Mouse (Mus musculus): Measurements from ENCODE around the gene Itpr2. TPM values are rescaled to one million over a fixed set of nuclear protein-coding genes. Genes with fewer than 3 reads are reported as not detected.
A peak's percentile ranks its signal among the peaks of the same experiment; 100 is the strongest.

The Itpr2 gene
- polyA plus RNA-seq, 1 experiment = 1.5 TPM

GRCm38 (mm10) chr6:146458436-146458835, 43.6 kb downstream of the Itpr2 start:
- Histone ChIP-seq H3K36me3 (replicated peaks; ENCODE audit: low read length) (peaks cover 22% of the 10 kb centered on the region), H3K4me3 (replicated peaks) (no peak overlapping the region), H3K9me3 (no peaks in the 10 kb centered on the region), H3K27me3 (replicated peaks) (no peaks in the 10 kb centered on the region), H3K4me1 (peaks cover 87% of the 10 kb centered on the region)
- TF ChIP-seq FLI1 (IDR thresholded peaks at IDR 0.05; ENCODE audit: low read length) (no peak), GATA1 (IDR thresholded peaks at IDR 0.05; ENCODE audit: borderline replicate concordance, low read length) (no peak)

- no peak for TF ChIP-seq FLI1 (IDR thresholded peaks at IDR 0.05; ENCODE audit: low read length)
- no peak for TF ChIP-seq GATA1 (IDR thresholded peaks at IDR 0.05; ENCODE audit: borderline replicate concordance, low read length)
- H3K9me3 ChIP-seq = no peaks in the 10 kb centered on the region
- peaks cover 88% of the 10 kb centered on the region for H3K4me1 ChIP-seq
- H3K36me3 ChIP-seq (replicated peaks; ENCODE audit: low read length) = peaks cover 19% of the 10 kb centered on the region
- H3K27me3 ChIP-seq (replicated peaks) = no peaks in the 10 kb centered on the region
- H3K4me3 ChIP-seq (replicated peaks) = no peak overlapping the region
These were observed 45.3 kb downstream of the Itpr2 start for GRCm38 (mm10) chr6:146456741-146457140.

- Histone ChIP-seq H3K4me3 (replicated peaks) (peak overlapping the region; percentile 81), H3K9me3 (no peaks in the 10 kb centered on the region), H3K27me3 (replicated peaks) (no peaks in the 10 kb centered on the region), H3K4me1 (peaks cover 84% of the 10 kb centered on the region), H3K36me3 (replicated peaks; ENCODE audit: low read length) (peaks cover 11% of the 10 kb centered on the region)
- TF ChIP-seq FLI1 (IDR thresholded peaks at IDR 0.05; ENCODE audit: low read length) (no peak), GATA1 (IDR thresholded peaks at IDR 0.05; ENCODE audit: borderline replicate concordance, low read length) (0 out of 3 replicates have a peak, but pooled peaks have one; percentile 14)
These were observed 47.2 kb downstream of the Itpr2 start for GRCm38 (mm10) chr6:146454520-146455511.

GRCm38 (mm10) chr6:146452474-146452873, 49.5 kb downstream of the Itpr2 start:
- H3K9me3 ChIP-seq = no peaks in the 10 kb centered on the region
- no peak for TF ChIP-seq GATA1 (IDR thresholded peaks at IDR 0.05; ENCODE audit: borderline replicate concordance, low read length)
- no peak overlapping the region for H3K4me3 ChIP-seq (replicated peaks)
- peaks cover 5% of the 10 kb centered on the region for H3K36me3 ChIP-seq (replicated peaks; ENCODE audit: low read length)
- H3K4me1 ChIP-seq = peaks cover 61% of the 10 kb centered on the region
- no peaks in the 10 kb centered on the region for H3K27me3 ChIP-seq (replicated peaks)

- peaks cover 29% of the 10 kb centered on the region for H3K4me1 ChIP-seq
- TF ChIP-seq GATA1 (IDR thresholded peaks at IDR 0.05; ENCODE audit: borderline replicate concordance, low read length) (no peak), FLI1 (IDR thresholded peaks at IDR 0.05; ENCODE audit: low read length) (no peak)
- H3K36me3 ChIP-seq (replicated peaks; ENCODE audit: low read length) = peaks cover 10% of the 10 kb centered on the region
These were observed 55.9 kb downstream of the Itpr2 start for GRCm38 (mm10) chr6:146446032-146446704.

GRCm38 (mm10) chr6:146439826-146440225, 62.2 kb downstream of the Itpr2 start:
- H3K9me3 ChIP-seq = no peaks in the 10 kb centered on the region
- H3K4me1 ChIP-seq = peaks cover 44% of the 10 kb centered on the region
- peaks cover 5% of the 10 kb centered on the region for H3K36me3 ChIP-seq (replicated peaks; ENCODE audit: low read length)
- TF ChIP-seq FLI1 (IDR thresholded peaks at IDR 0.05; ENCODE audit: low read length) (no peak), GATA1 (IDR thresholded peaks at IDR 0.05; ENCODE audit: borderline replicate concordance, low read length) (no peak)
- H3K27me3 ChIP-seq (replicated peaks) = no peaks in the 10 kb centered on the region
- H3K4me3 ChIP-seq (replicated peaks) = peak overlapping the region; percentile 62

More at GRCm38 (mm10) chr6:146446032-146446704, 55.9 kb downstream of the Itpr2 start:
- Histone ChIP-seq H3K27me3 (replicated peaks) (no peaks in the 10 kb centered on the region), H3K9me3 (no peaks in the 10 kb centered on the region), H3K4me3 (replicated peaks) (peak overlapping the region; percentile 34)

- Histone ChIP-seq H3K4me1 (peaks cover 47% of the 10 kb centered on the region), H3K4me3 (replicated peaks) (peak overlapping the region; percentile 19), H3K9me3 (no peaks in the 10 kb centered on the region), H3K36me3 (replicated peaks; ENCODE audit: low read length) (peaks cover 9% of the 10 kb centered on the region), H3K27me3 (replicated peaks) (no peaks in the 10 kb centered on the region)
- no peak for TF ChIP-seq GATA1 (IDR thresholded peaks at IDR 0.05; ENCODE audit: borderline replicate concordance, low read length)
- TF ChIP-seq FLI1 (IDR thresholded peaks at IDR 0.05; ENCODE audit: low read length) = no peak
These were observed 62.8 kb downstream of the Itpr2 start for GRCm38 (mm10) chr6:146439071-146439818.

GRCm38 (mm10) chr6:146438057-146438456, 64.0 kb downstream of the Itpr2 start:
- no peak for TF ChIP-seq GATA1 (IDR thresholded peaks at IDR 0.05; ENCODE audit: borderline replicate concordance, low read length)
- TF ChIP-seq FLI1 (IDR thresholded peaks at IDR 0.05; ENCODE audit: low read length) = no peak
- Histone ChIP-seq H3K36me3 (replicated peaks; ENCODE audit: low read length) (peaks cover 6% of the 10 kb centered on the region), H3K4me3 (replicated peaks) (no peak overlapping the region), H3K27me3 (replicated peaks) (no peaks in the 10 kb centered on the region), H3K4me1 (peaks cover 51% of the 10 kb centered on the region), H3K9me3 (no peaks in the 10 kb centered on the region)

- Histone ChIP-seq H3K9me3 (no peaks in the 10 kb centered on the region), H3K27me3 (replicated peaks) (no peaks in the 10 kb centered on the region)
- no peak for TF ChIP-seq GATA1 (IDR thresholded peaks at IDR 0.05; ENCODE audit: borderline replicate concordance, low read length)
- TF ChIP-seq FLI1 (IDR thresholded peaks at IDR 0.05; ENCODE audit: low read length) = no peak
These were observed 65.0 kb downstream of the Itpr2 start for GRCm38 (mm10) chr6:146436916-146437496.

More at GRCm38 (mm10) chr6:146436916-146437496, 65.0 kb downstream of the Itpr2 start:
- peaks cover 6% of the 10 kb centered on the region for H3K36me3 ChIP-seq (replicated peaks; ENCODE audit: low read length)
- H3K4me3 ChIP-seq (replicated peaks) = no peak overlapping the region
- peaks cover 61% of the 10 kb centered on the region for H3K4me1 ChIP-seq

Measured in megakaryocyte, embryonic 14.5 days (primary cell).